Mouse (Mus musculus) bone marrow macrophage, adult 2 months (primary cell): Measurements from ENCODE around the gene Mrps35. TPM values are rescaled to one million over a fixed set of nuclear protein-coding genes. Genes with fewer than 3 reads are reported as not detected.

Source experiments
- H3K27ac ChIP-seq: 2 replicates; pipeline ENCODE4 v1.5.1; 2012; ENCODE audit warnings: low read depth, low read length; ENCODE audit not compliant: insufficient read depth
- H3K4me1 ChIP-seq: 2 replicates; pipeline ENCODE4 v1.6.1; 2012; ENCODE audit warnings: low read length; ENCODE audit not compliant: control insufficient read depth, insufficient read depth
- H3K4me3 ChIP-seq: 2 replicates; pipeline ENCODE4 v1.5.1; 2012; ENCODE audit warnings: mild to moderate bottlenecking, low read length, moderate library complexity; ENCODE audit not compliant: insufficient read depth
- CTCF ChIP-seq: IDR thresholded peaks from 2 replicates; pipeline ENCODE4 v1.5.1; 2012; ENCODE audit warnings: low read depth, mild to moderate bottlenecking, low read length, moderate library complexity
- POLR2A ChIP-seq: IDR thresholded peaks from 2 replicates; pipeline ENCODE4 v1.6.1; 2012; ENCODE audit warnings: mild to moderate bottlenecking, low read depth, low read length, borderline replicate concordance
- polyA plus RNA-seq: library from polyadenylated mRNA; stranded (reverse); fragments of >200 nt; gene quantifications from 2 replicates; pipeline ENCODE4 v1.2.4, GENCODE M21; 2012; ENCODE audit not compliant: missing spikeins, insufficient read depth, insufficient read length

Mrps35 gene
- polyA plus RNA-seq, 1 experiment = 43.3 TPM

DNA sequence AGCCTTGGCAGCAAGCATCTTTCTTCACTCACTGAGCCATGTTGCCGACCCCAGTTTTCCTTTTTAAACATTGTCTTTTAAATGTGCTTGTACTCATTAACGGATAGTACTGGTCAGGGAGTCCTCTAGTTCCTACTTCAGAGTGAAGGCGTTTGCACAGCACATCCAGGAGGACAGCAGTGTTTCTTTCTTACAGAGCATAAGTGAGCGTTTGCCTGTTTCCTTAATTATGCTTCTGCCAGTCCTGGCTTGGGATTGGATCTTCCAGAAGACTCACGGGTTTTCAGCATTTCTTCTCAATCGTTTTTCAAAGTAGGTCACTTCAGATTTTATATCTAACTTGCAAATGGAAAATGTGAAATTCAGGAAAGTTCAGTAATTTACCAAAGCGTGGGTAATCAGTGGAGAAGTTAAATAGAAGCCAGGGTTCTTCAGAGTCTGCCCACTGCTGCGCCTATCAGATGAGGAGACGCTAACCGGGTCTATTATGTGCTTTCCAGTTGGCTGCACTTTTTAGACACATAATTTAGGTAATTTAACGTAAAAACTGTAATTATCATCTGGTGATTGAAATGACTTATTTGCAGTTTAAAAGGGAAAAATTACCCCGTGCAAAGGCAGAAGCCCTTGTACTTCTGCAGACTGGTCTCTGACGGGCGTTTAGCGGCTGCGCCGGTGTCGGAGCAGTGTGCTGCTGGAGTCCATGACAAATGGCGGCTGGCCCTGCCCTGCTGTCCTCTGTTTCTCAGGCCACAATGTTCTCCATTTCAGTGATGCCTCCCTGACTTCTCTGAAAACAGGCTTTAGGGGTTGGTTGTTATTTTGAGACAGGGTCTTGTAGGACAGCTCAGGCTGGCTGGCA lies 11.5 kb downstream of the Mrps35 start:
- H3K4me1 ChIP-seq = no peaks in the 10 kb centered on the region
- H3K4me3 ChIP-seq = no peak overlapping the region
- no peak overlapping the region for H3K27ac ChIP-seq
- TF ChIP-seq POLR2A (no peak), CTCF (no peak)

- TF ChIP-seq POLR2A (no peak), CTCF (no peak)
- H3K4me3 ChIP-seq = no peak overlapping the region
Observed at GRCm38 (mm10) chr6:147055374-147055977, 12.9 kb downstream of the Mrps35 start.

DNA sequence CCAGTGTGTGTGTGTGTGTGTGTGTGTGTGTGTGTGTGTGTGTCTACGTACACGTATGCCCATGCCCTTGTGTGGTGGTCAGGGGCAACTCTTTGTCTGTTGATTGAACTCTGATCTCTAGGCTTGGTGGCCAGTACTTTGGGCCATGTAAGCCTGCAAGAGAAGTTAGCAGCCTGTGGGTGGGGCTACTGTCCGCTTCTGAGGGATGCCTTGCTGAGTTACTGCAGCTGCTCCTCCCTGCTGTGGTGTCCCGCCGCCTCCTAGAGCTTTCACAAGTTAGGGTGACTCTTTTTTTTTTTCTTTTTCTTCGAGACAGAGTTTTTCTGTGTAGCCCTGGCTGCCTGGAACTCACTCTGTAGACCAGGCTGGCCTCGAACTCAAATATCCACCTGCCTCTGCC lies 16.8 kb downstream of the Mrps35 start:
- Histone ChIP-seq H3K27ac (no peak overlapping the region), H3K4me1 (no peaks in the 10 kb centered on the region), H3K4me3 (no peak overlapping the region)
- no peak for TF ChIP-seq CTCF
- no peak for TF ChIP-seq POLR2A

More at GRCm38 (mm10) chr6:147055374-147055977, 12.9 kb downstream of the Mrps35 start:
- Histone ChIP-seq H3K27ac (no peak overlapping the region), H3K4me1 (no peaks in the 10 kb centered on the region)

DNA sequence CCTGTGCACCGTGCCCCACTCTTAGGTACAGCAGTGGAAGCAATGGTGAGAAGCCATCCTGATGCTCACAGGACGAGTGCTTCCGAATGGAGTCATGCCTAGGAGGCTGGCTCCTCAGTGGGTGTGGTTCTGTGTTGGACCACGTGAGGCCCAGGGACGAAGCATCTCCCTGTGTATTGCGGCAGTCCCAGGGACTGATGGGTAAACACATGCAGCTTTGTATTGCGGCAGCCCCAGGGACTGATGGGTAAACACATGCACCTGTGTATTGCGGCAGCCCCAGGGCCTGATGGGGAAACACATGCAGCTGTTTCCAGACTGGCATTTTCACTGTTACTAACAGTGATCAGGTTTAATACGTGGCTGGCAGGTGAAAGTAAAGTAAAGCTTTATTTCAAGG lies 19.1 kb downstream of the Mrps35 start:
- no peak overlapping the region for H3K27ac ChIP-seq
- H3K4me1 ChIP-seq = no peaks in the 10 kb centered on the region
- H3K4me3 ChIP-seq = no peak overlapping the region
- no peak for TF ChIP-seq POLR2A
- no peak for TF ChIP-seq CTCF

DNA sequence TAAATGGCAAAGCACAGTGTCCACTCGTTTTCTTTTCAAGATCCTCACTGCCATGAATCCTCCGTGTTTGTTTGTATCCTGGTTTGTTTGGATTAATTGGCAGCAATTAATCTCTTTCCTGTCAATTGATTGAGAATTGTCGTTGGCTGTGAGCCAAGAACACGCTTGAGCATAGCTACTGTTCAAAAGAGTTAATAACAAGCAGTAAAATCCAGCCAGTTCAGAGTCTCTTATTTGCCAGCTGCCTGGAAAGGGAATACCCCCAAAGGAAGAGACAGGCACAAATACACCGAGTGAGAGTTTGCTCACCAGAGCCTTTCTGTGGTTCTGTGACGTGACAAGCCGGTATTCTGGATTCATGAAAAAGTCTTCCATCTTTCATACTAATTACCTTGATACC lies 19.5 kb downstream of the Mrps35 start:
- Histone ChIP-seq H3K4me3 (no peak overlapping the region), H3K27ac (no peak overlapping the region), H3K4me1 (no peaks in the 10 kb centered on the region)
- TF ChIP-seq POLR2A = no peak
- TF ChIP-seq CTCF = no peak

GRCm38 (mm10) chr6:147062694-147063093 lies 20.1 kb downstream of the Mrps35 start:
- Histone ChIP-seq H3K4me3 (no peak overlapping the region), H3K4me1 (no peaks in the 10 kb centered on the region), H3K27ac (no peak overlapping the region)
- TF ChIP-seq CTCF = no peak
- TF ChIP-seq POLR2A = no peak

DNA sequence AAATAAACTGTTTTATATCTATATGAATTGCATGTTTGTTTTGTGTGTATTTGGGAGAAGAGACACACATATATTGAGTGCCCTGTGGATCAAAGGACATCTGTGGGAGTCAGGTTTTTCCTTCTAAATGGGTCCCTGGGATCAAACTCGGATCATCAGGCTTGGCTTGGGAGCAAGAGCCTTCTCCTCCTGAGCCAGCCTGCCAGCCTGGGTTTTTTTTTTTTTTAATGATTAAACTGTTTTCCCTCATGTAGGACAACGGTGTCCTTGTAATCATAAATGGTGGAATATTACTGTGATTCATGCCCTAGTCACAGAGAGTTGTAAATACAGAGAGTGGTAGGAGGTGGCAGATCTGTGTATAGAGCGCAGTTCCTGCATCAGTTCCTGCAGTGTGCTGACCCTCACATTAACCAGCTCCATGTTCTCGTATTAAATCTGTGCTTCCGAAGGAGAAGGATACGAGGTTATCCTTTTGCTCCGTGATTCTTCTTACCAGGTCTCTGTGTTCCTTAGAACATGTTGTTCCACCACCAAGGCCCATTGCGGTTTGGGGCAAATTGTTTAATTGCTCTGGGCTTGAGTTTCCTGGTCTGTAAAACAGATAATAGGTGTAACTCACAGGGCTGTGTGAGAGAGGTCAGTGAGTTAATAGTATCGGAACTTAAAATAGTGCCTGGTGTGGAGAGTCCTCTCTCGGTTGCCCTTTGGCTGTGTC lies 21.8 kb downstream of the Mrps35 start:
- TF ChIP-seq POLR2A (no peak), CTCF (no peak)
- Histone ChIP-seq H3K4me3 (no peak overlapping the region), H3K27ac (no peak overlapping the region), H3K4me1 (no peaks in the 10 kb centered on the region)

- no peak for TF ChIP-seq POLR2A
- no peak for TF ChIP-seq CTCF
- Histone ChIP-seq H3K4me3 (no peak overlapping the region), H3K4me1 (no peaks in the 10 kb centered on the region), H3K27ac (no peak overlapping the region)
Observed at GRCm38 (mm10) chr6:147064944-147065261, 22.3 kb downstream of the Mrps35 start.

GRCm38 (mm10) chr6:147075808-147076387 lies 33.3 kb downstream of the Mrps35 start:
- Histone ChIP-seq H3K27ac (no peak overlapping the region), H3K4me3 (no peak overlapping the region), H3K4me1 (peaks cover 9% of the 10 kb centered on the region)
- no peak for TF ChIP-seq POLR2A
- no peak for TF ChIP-seq CTCF
